Mouse (Mus musculus) kidney, adult 2 months (tissue): Measurements from ENCODE around the gene Gys1.

ENCODE experiments used
- CTCF ChIP-seq: fragments of 200-500 bp; conservative IDR thresholded peaks from 2 replicates; pipeline ENCODE4 v1.5.1; 2011; ENCODE audit warnings: low read depth, mild to moderate bottlenecking, control low read depth, low read length, moderate library complexity, mixed read lengths; ENCODE audit not compliant: insufficient read depth, insufficient read length
- POLR2A ChIP-seq: fragments of 200-500 bp; IDR thresholded peaks from one replicate; pipeline ENCODE4 v1.6.1; 2011; ENCODE audit warnings: low read depth, low read length, control low read depth

DNA sequence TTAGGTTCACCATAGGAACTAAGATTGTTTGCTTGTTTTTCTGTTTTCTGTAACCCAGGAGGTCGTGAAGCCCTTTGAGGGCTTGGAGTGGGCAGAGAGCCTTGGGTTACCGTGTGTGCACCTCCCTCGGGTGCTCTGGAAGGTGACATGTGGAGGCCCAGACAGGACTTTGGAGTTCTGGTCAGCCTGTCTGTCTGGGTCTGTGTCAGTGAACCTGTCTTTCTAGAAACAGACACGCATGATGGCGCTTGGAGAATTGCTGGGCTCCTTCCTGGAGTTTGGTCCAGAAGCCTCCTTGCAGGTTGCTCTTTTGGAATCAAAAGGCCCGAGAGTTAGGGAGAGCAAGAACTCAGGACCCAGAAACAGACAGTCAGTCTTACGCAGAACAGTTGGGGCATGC lies 25.7 kb downstream of the Gys1 start:
- TF ChIP-seq CTCF (no peak), POLR2A (no peak)
